Mouse (Mus musculus): Measurements from ENCODE around the gene Stmn1.

Gene Stmn1

DNA sequence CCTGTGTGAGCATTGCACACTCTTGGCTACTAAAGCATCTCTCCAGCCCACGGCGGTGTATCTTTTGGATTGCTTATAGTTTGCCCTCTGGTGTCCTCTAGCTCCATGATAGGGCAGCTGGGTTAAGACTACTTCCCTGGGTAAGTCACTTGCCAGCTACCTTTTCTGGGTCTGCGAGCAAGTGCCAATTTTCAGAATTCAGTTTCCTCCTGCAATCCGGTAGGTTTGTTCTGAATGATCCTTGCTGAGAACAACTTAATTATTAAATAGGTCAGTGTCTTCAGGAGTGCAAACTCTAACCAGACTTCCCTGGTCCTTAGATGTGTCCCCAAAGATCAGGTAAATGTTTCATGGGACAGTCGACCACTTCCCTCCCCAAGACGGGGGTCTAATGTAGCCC lies 33.0 kb downstream of the Stmn1 start:
- in situ Hi-C loops (cut with MboI; ENCODE audit: low pct_unique_long_range_greater_than_20kb in 1 of 2, low sequenced_read_pairs in 2 of 2, unreplicated experiment in 1 of 2): no loop called here

DNA sequence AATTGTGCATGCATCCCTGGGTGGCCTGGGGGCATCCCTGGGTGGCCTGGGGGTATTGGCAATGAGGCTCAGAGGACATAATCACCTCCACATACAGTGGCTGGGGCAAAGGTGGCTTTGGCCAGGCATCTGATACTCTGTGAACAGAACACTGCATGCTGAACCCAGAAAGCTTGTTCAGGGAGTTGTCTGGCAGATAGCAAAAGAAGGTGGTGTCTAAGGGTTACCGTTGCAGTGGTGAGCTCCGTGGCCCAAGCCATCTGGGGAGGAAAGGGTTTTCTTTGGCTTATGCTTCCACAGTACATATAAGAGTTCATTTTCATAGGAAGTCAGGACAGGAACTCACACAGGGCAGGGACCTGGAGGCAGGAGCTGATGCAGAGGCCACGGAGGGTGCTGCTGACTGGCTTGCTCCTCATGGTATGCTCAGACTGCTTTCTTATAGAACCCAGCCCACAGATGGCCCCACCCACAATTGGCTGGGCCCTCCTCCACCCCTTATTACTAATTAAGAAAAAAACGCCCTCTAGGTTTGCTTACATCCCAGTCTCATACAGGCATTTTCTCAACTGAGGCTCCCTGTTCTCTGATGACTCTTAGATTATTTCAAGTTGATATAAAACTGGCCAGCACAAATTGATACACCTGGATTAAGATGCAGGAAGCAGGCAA lies 35.7 kb downstream of the Stmn1 start:
- in situ Hi-C loops (cut with MboI; ENCODE audit: low pct_unique_long_range_greater_than_20kb in 1 of 2, low sequenced_read_pairs in 2 of 2, unreplicated experiment in 1 of 2): no loop called here

- in situ Hi-C loops (cut with MboI; ENCODE audit: low pct_unique_long_range_greater_than_20kb in 1 of 2, low sequenced_read_pairs in 2 of 2, unreplicated experiment in 1 of 2): no loop called here
These were observed 37.2 kb downstream of the Stmn1 start for GRCm38 (mm10) chr4:134505303-134505789.

GRCm38 (mm10) chr4:134505966-134506594 lies 38.0 kb downstream of the Stmn1 start:
- in situ Hi-C loops (cut with MboI; ENCODE audit: low pct_unique_long_range_greater_than_20kb in 1 of 2, low sequenced_read_pairs in 2 of 2, unreplicated experiment in 1 of 2): no loop called here

DNA sequence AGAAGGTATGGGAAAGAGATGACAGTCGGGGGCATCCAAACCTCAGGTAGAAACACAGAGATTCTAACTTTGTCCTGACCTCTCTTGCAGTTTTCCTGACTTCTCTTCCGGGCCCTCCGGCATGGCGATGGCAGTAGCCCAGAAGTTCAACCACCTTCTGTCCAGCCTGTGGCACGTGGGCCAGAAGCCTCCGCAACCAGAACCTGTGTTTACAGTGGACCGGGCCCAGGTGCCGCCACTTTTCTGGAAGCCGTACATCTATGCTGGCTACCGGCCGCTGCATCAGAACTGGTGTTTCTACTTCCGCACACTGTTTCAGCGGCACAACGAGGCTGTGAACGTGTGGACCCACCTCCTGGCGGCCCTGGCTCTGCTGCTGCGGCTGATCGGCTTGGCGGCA lies 38.6 kb downstream of the Stmn1 start:
- in situ Hi-C loops (cut with MboI; ENCODE audit: low pct_unique_long_range_greater_than_20kb in 1 of 2, low sequenced_read_pairs in 2 of 2, unreplicated experiment in 1 of 2): no loop called here

GRCm38 (mm10) chr4:134510396-134510795 lies 42.3 kb downstream of the Stmn1 start:
- in situ Hi-C loops (cut with MboI; ENCODE audit: low pct_unique_long_range_greater_than_20kb in 1 of 2, low sequenced_read_pairs in 2 of 2, unreplicated experiment in 1 of 2): no loop called here

DNA sequence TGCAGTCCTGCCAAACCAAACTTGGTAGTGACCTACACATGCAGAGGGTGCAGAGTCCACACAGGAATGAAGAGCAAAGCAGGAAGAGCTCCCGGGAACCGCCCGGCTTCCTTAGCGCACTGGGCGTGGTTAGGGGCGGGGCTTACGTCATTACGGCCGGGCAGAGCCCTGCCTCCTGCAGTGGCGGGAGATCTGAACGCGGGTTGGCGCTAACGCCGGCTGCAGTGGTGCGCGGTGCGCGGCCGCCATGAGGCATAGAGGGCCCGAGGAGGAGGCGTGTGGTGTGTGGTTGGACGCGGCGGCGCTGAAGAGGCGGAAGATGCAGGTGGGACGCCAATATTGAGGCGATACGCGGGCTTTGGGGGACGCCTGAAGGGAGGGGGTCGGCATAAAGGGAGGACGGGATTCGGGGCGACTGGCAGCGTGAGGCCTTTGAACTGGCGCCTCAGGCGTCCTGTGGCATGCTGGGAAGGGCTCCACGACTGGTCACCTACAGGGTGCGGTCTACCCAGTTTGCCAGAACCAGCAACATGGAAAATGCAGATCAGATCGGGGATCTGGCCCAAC lies 42.8 kb downstream of the Stmn1 start, which contains the start of gene Aunip:
Aunip (plus strand) TSS at position 155 of the 567 bp plus-strand sequence.
- in situ Hi-C loops (cut with MboI; ENCODE audit: low pct_unique_long_range_greater_than_20kb in 1 of 2, low sequenced_read_pairs in 2 of 2, unreplicated experiment in 1 of 2): no loop called here

- in situ Hi-C loops (cut with MboI; ENCODE audit: low pct_unique_long_range_greater_than_20kb in 1 of 2, low sequenced_read_pairs in 2 of 2, unreplicated experiment in 1 of 2): no loop called here
These were observed 43.6 kb downstream of the Stmn1 start for GRCm38 (mm10) chr4:134511730-134512129.

DNA sequence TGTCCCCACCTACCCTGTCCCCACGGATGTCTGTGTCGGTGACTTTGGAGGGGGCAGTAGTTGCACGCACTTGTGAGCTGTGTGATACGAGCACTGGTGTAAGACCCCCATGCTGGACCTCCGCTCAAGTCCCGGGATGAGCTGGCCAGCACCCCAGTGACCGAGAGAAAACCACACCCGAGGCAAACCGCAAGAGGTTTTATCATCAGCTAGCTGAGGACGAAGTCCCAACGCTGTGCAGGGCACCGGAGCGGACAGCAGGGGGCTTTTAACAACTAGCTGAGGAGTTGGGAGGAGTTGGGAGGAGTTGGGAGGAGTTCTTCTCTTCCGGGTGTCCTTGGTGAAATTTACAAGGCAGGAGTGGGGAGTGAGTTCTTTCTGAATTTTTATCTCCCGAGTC lies 44.7 kb downstream of the Stmn1 start:
- in situ Hi-C loops (cut with MboI; ENCODE audit: low pct_unique_long_range_greater_than_20kb in 1 of 2, low sequenced_read_pairs in 2 of 2, unreplicated experiment in 1 of 2): no loop called here

DNA sequence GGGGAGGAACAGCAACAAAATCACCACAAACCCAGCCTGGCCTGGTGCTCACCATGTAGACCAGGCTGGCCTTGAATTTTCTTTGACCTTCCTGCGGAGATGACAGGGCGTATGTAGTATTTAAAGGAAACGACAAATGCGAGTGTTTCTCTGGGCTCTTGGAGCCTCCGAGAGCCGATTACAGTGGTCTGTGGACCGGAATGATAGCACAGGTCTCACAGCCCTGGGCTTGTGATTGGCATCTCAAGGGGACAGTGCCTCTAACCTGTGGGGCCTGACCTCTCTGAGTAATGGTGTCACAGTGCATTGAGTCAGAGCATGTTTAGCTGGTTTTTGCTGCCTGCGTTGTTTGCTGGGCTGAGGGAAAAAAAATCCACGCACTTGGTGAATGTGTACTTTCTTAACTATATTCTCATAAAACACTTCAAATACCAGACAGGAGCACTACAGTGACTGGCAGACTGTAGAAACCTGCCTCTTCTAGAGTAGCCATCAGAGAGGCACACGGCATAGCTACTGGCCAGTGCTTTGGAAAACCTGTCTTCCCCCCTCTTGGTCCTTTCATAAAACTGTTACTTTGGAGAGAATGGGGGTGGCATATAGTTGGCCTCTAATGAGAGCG lies 46.3 kb downstream of the Stmn1 start:
- in situ Hi-C loops (cut with MboI; ENCODE audit: low pct_unique_long_range_greater_than_20kb in 1 of 2, low sequenced_read_pairs in 2 of 2, unreplicated experiment in 1 of 2): no loop called here

DNA sequence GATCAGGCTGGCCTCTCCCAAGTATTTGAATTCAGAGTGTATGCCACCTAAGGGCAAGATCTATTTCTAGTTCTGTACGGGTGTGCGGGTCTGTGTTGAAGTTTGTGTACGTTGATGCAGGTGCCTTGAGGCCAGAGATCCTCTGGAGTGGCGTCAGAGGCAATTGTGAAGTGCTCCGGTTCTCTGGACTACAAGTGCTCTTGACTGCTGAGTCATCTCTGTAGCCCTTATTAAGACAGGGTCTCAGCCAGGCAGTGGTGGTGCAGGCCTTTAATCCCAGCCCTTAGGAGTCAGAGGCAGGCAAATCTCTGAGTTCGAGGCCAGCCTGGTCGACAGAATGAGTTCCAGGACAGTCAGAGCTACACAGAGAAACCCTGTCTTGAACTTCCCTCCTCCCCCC lies 47.5 kb downstream of the Stmn1 start:
- in situ Hi-C loops (cut with MboI; ENCODE audit: low pct_unique_long_range_greater_than_20kb in 1 of 2, low sequenced_read_pairs in 2 of 2, unreplicated experiment in 1 of 2): no loop called here

GRCm38 (mm10) chr4:134516981-134517380 lies 48.9 kb downstream of the Stmn1 start:
- in situ Hi-C loops (cut with MboI; ENCODE audit: low pct_unique_long_range_greater_than_20kb in 1 of 2, low sequenced_read_pairs in 2 of 2, unreplicated experiment in 1 of 2): no loop called here

DNA sequence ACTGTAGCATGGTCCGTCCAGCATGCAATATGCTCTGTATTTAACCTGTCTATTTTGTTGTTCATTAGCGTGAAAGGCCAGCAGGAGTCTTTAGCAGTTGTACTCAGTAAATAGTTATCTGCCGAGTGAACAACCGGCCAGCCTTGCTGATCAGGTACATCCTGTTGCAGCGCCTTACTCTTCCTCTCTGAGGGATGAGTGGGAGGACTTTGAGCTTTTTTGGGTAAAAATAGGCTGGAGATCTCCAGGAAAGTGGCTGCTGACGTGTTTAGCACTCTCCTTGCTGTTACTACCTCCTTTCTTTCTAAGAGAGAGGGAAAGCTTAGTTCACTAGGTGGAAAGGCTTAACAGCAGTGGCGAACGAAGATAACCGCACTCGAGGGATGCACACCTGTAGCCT lies 49.6 kb downstream of the Stmn1 start:
- in situ Hi-C loops (cut with MboI; ENCODE audit: low pct_unique_long_range_greater_than_20kb in 1 of 2, low sequenced_read_pairs in 2 of 2, unreplicated experiment in 1 of 2): no loop called here

- in situ Hi-C loops (cut with MboI; ENCODE audit: low pct_unique_long_range_greater_than_20kb in 1 of 2, low sequenced_read_pairs in 2 of 2, unreplicated experiment in 1 of 2): no loop called here
These were observed 50.4 kb downstream of the Stmn1 start for GRCm38 (mm10) chr4:134518541-134518940.

DNA sequence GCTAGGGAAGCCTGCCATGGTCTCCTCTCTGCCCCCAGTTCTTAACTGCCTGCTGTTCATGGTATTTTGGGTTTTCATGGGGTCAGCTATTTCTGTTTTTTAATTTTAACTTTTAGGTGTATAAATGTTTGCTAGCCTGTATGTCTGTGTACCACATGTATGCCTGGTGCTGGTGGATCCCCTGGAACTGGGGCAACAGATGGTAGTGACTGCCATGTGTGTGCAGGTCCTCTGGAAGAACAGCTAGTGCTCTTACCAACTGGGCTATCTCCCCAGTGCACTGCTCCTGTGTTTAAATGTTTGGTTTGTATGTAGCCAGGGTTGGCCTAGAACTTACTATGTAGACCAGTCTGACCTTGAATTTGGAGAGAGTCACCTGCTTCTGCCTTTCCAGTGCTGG lies 51.2 kb downstream of the Stmn1 start:
- in situ Hi-C loops (cut with MboI; ENCODE audit: low pct_unique_long_range_greater_than_20kb in 1 of 2, low sequenced_read_pairs in 2 of 2, unreplicated experiment in 1 of 2): no loop called here

Measured in mouse embryonic stem cell (cell line).